In the genomic region with DNA sequence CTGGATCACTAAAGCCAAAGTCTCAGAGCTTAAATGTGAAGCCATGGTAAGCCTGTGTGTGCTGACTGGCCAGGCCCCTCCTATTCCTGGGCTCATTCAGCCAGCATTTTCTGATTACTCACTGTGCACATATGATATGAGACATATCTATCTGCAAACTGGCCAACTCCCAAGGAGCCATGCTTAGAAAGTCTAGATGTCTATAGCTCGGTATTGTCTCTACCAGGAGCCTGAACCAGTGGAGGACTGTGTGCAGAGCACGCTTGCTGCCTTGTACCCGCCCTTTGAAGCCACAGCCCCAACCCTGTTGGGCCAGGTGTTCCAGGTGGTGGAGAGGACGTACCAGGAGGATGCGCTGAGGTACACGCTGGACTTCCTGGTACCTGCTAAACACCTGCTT, we compare ENCODE assay signal across 12 mouse cellular contexts. TPM values are rescaled to one million over a fixed set of nuclear protein-coding genes. Genes with fewer than 3 reads are reported as not detected.
A peak's percentile ranks its signal among the peaks of the same experiment; 100 is the strongest.
DNase-seq lines count a peak whose midpoint lies in the region; ATAC-seq and TF ChIP-seq lines count a peak whose summit lies in the region.
"Had no signal": no experiment of that assay in that cellular context is flagged by ENCODE, and none has a peak within 500 bp of the region (broad histone marks: within the 10 kb centered on the region; RNA-seq: fewer than 3 reads in every experiment).

No protein-coding gene starts in this region.

- DNase-seq in layer of hippocampus, adult 2 months (ENCODE audit: low spot score in 2 of 2): no peak
- DNase-seq in layer of hippocampus, adult 18-20 months (ENCODE audit: low spot score in 2 of 2): no peak
- DNase-seq in c-Kit-positive CD71-positive TER-119-negative erythroid progenitor cells, embryonic 14.5 days (ENCODE audit: low read depth): peak; percentile 60
- no peak for DNase-seq in thymus, postnatal 10 days (ENCODE audit: low spot score in 2 of 2)
- DNase-seq in adrenal gland, postnatal 36 days: no peak
- DNase-seq: embryo, embryonic 11 days had no signal

- ATAC-seq in erythroid progenitor cell, adult 5-6 weeks (replicated peaks; ENCODE audit: low FRiP score, poor library complexity, severe bottlenecking): peak; percentile 58
- ATAC-seq in megakaryocyte progenitor cell, adult 5-6 weeks (replicated peaks; ENCODE audit: poor library complexity): peak; percentile 42
- ATAC-seq: Patski had no signal

- H3K27ac ChIP-seq in layer of hippocampus, adult 2 months: 0 out of 2 replicates have a peak overlapping the region, but pooled peaks have one; percentile 90
- H3K27ac ChIP-seq: hindbrain, embryonic 14.5 days; neural tube, embryonic 12.5 days had no signal

- TF ChIP-seq CTCF in layer of hippocampus, adult 2 months (conservative IDR thresholded peaks at IDR 0.05): no peak

- no peak overlapping the region for H3K4me3 ChIP-seq in layer of hippocampus, adult 2 months
- H3K4me3 ChIP-seq: neural tube, embryonic 12.5 days had no signal

RNA-seq across cellular contexts. Expression of a gene that starts 2.7 kb away (rescaled TPM):
- total RNA-seq in layer of hippocampus, adult 2 months (2021): 10 to 100 TPM; 27.9 to 32.2 TPM
- 10 to 100 TPM; 25.8 to 30.0 TPM for total RNA-seq in layer of hippocampus, adult 18-20 months (2021)
- 6.5 and 20.5 TPM in 2 replicates for total RNA-seq in erythroid progenitor cell, adult 5-6 weeks (2015; ENCODE audit: low replicate concordance)
- total RNA-seq in erythroid progenitor cell, adult 5-6 weeks (2017; ENCODE audit: low replicate concordance): 11.6 and 16.2 TPM in 2 replicates
- total RNA-seq in megakaryocyte progenitor cell, adult 5-6 weeks (2015): 3.0 and 9.1 TPM in 2 replicates
- 5.0 and 15.2 TPM in 2 replicates for total RNA-seq in megakaryocyte progenitor cell, adult 5-6 weeks (2017)
- 10 to 100 TPM; 46.6 to 51.6 TPM for total RNA-seq in adrenal gland, postnatal 36 days (2021)

RNA-seq across cellular contexts. Expression of a gene that starts 28.3 kb away (rescaled TPM):
- 1 to 10 TPM in 1 of 2 experiments, under 1 TPM in 1; 0.34 to 1.4 TPM for total RNA-seq in layer of hippocampus, adult 2 months (2021)
- total RNA-seq in layer of hippocampus, adult 18-20 months (2021): under 1 TPM; 0.63 to 0.92 TPM
- 6.5 TPM in 1 of 2 replicates, not detected in the other for total RNA-seq in erythroid progenitor cell, adult 5-6 weeks (2015; ENCODE audit: low replicate concordance)
- total RNA-seq in erythroid progenitor cell, adult 5-6 weeks (2017; ENCODE audit: low replicate concordance): 0.15 TPM in 1 of 2 replicates, not detected in the other
- 0.30 TPM in 1 of 2 replicates, not detected in the other for total RNA-seq in megakaryocyte progenitor cell, adult 5-6 weeks (2015)
- not detected in 2 replicates for total RNA-seq in megakaryocyte progenitor cell, adult 5-6 weeks (2017)
- total RNA-seq in adrenal gland, postnatal 36 days (2021): 1 to 10 TPM; 1.7 to 2.5 TPM

RNA-seq across cellular contexts. Expression of a gene that starts 33.4 kb away (rescaled TPM):
- 10 to 100 TPM; 46.5 to 46.8 TPM for total RNA-seq in layer of hippocampus, adult 2 months (2021)
- 10 to 100 TPM; 42.3 to 44.2 TPM for total RNA-seq in layer of hippocampus, adult 18-20 months (2021)
- 2.2 and 4.2 TPM in 2 replicates for total RNA-seq in erythroid progenitor cell, adult 5-6 weeks (2015; ENCODE audit: low replicate concordance)
- total RNA-seq in erythroid progenitor cell, adult 5-6 weeks (2017; ENCODE audit: low replicate concordance): 3.9 and 4.8 TPM in 2 replicates
- total RNA-seq in megakaryocyte progenitor cell, adult 5-6 weeks (2015): 6.5 and 8.5 TPM in 2 replicates
- 8.2 and 15.1 TPM in 2 replicates for total RNA-seq in megakaryocyte progenitor cell, adult 5-6 weeks (2017)
- 10 to 100 TPM; 51.9 to 62.1 TPM for total RNA-seq in adrenal gland, postnatal 36 days (2021)

RNA-seq across cellular contexts. Expression of a gene that starts 55.1 kb away (rescaled TPM):
- total RNA-seq in layer of hippocampus, adult 2 months (2021): not detected
- total RNA-seq in layer of hippocampus, adult 18-20 months (2021): not detected
- not detected in 2 replicates for total RNA-seq in erythroid progenitor cell, adult 5-6 weeks (2015; ENCODE audit: low replicate concordance)
- total RNA-seq in erythroid progenitor cell, adult 5-6 weeks (2017; ENCODE audit: low replicate concordance): not detected in 2 replicates
- total RNA-seq in megakaryocyte progenitor cell, adult 5-6 weeks (2015): not detected in 2 replicates
- not detected in 2 replicates for total RNA-seq in megakaryocyte progenitor cell, adult 5-6 weeks (2017)
- total RNA-seq in adrenal gland, postnatal 36 days (2021): not detected
- total RNA-seq: layer of hippocampus, postnatal 10 days had no signal
